Mouse (Mus musculus) liver, embryonic 18 days (tissue): Measurements from ENCODE around the gene Cped1. TPM values are rescaled to one million over a fixed set of nuclear protein-coding genes. Genes with fewer than 3 reads are reported as not detected.

ENCODE experiments used
- polyA plus RNA-seq: library from polyadenylated mRNA; depleted of rRNA; stranded (reverse); fragments of >200 nt; gene quantifications from 2 replicates; pipeline ENCODE4 v1.2.3, GENCODE M21; 2012; rRNA removed

The Cped1 gene
- 5.8 and 6.4 TPM in 2 replicates for polyA plus RNA-seq

GRCm38 (mm10) chr6:21985732-21986540, at the start of gene Cped1:
Gene Cped1 (plus strand): TSS chr6:21985916.

GRCm38 (mm10) chr6:21949226-21949731, 36.4 kb upstream of the Cped1 start, which contains the start of gene Ing3:
Gene Ing3 (plus strand): TSS chr6:21949571.

GRCm38 (mm10) chr6:22288004-22288736, 302.5 kb downstream of the Cped1 start, which contains the start of gene Wnt16:
Gene Wnt16 (plus strand): TSS chr6:22288227.

Other genes with a start within 250 kb of the Cped1 start
- gene Tspan12, start 133.4 kb upstream of the Cped1 start, polyA plus RNA-seq, result 19.6 and 21.8 TPM in 2 replicates
- gene Ing3, start 36.3 kb upstream of the Cped1 start, polyA plus RNA-seq, result 5.5 and 5.8 TPM in 2 replicates